Mouse (Mus musculus): ENCODE measurements around the gene Vmn1r158. TPM values are rescaled to one million over a fixed set of nuclear protein-coding genes. Genes with fewer than 3 reads are reported as not detected.
"Not testable (repeated sequence)": the region's sequence is repeated elsewhere in the genome, so short reads cannot be mapped to it uniquely, and the experiment has no call there.

The Vmn1r158 gene
- polyA plus RNA-seq (2015; fragmentation: Nextera tagmentation; extraction: Ambion mirVana) = not detected in 2 replicates

DNA sequence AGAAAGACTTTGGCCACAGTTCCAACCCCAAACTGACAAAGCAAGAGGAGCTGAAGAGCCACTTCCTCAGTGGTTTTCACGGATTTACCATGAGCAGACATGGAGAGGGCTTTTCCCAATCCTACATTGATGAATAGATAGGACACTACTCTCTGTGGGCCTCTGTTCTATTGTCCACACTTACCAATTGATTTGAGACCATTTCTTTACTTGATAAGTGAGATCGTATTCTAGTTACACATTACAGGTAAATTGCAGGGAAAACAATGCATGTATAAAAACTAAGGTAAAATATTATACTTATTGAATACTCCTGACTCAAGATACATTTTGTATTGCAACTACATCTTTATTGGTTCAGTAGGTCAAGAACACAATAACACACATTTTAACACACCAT is at the start of gene Vmn1r158:
Vmn1r158 (minus strand) TSS at position 101 of the 400 bp plus-strand sequence.
- not testable (repeated sequence) for H3K9me3 ChIP-seq (replicated peaks); ATAC-seq (ENCODE audit: low read depth); H3K27me3 ChIP-seq; H3K4me2 ChIP-seq; DNase-seq; H3K9ac ChIP-seq; H3K4me1 ChIP-seq (replicated peaks); H3K4me3 ChIP-seq (replicated peaks); H3K27ac ChIP-seq; H3K36me3 ChIP-seq
- 40% methylated on average over 2 of the region's 2 CpGs for WGBS (ENCODE audit: insufficient replicate concordance)

DNA sequence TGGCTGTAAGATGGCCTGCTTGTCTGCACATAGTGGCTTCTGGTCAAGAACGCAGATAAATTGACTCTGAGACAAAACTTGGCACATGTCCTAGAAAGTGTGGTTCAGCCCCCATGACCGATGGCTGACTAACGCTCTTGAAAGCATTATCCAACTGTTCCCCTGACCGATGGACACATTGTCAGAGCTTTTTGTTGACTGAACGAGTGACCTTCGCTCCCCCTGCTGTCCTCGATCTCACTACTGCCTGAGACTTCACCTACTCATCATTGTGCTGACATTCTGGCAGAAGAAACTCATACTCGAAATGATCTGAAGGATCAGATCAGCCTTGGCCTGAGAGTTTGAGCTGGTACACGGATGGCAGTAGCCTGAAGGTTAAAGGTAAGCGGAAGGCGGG is 14.6 kb downstream of the Vmn1r158 start:
- 71% methylated on average over 7 of the region's 11 CpGs for WGBS (ENCODE audit: insufficient replicate concordance)

DNA sequence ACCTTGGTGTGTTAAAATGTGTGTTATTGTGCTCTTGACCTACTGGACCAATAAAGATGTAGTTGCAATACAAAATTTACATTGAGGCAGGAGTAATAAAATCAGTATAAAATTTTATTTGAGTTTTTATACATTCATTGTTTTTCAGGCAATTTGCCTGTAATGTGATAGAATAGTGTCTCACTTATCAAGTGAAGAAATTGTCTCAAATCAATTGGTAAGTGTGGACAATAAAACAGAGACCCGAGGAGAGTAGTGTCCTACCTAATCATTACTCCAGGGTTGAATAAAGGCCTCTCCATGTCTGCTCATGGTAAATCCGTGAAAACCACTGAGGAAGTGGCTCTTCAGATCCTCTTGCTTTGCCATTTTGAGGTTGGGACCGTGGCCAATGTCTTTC is 29.2 kb downstream of the Vmn1r158 start, which contains the start of gene Vmn1r157:
Vmn1r157 (plus strand) TSS at position 301 of the 400 bp plus-strand sequence.
- 10% methylated on average over 2 of the region's 3 CpGs for WGBS (ENCODE audit: insufficient replicate concordance)
- not testable (repeated sequence) for H3K36me3 ChIP-seq; ATAC-seq (ENCODE audit: low read depth); H3K9me3 ChIP-seq (replicated peaks); DNase-seq; H3K27me3 ChIP-seq; H3K4me3 ChIP-seq (replicated peaks); H3K4me1 ChIP-seq (replicated peaks); H3K4me2 ChIP-seq; H3K9ac ChIP-seq; H3K27ac ChIP-seq

More for the DNA sequence above, 14.6 kb downstream of the Vmn1r158 start:
- not testable (repeated sequence) for H3K4me3 ChIP-seq (replicated peaks); H3K36me3 ChIP-seq; H3K27me3 ChIP-seq; H3K9me3 ChIP-seq (replicated peaks); H3K9ac ChIP-seq; H3K4me2 ChIP-seq; H3K27ac ChIP-seq; H3K4me1 ChIP-seq (replicated peaks); ATAC-seq (ENCODE audit: low read depth); DNase-seq

Other genes with a start within 250 kb of the Vmn1r158 start
- gene Gm4201, start 225.4 kb downstream of the Vmn1r158 start, polyA plus RNA-seq (2015; fragmentation: Nextera tagmentation; extraction: Ambion mirVana) = not detected in 2 replicates
- not detected in 2 replicates for gene Gm4565, start 202.7 kb downstream of the Vmn1r158 start, polyA plus RNA-seq (2015; fragmentation: Nextera tagmentation; extraction: Ambion mirVana)
- gene Vmn1r155, start 132.8 kb downstream of the Vmn1r158 start, polyA plus RNA-seq (2015; fragmentation: Nextera tagmentation; extraction: Ambion mirVana) = not detected in 2 replicates
- gene Gm8693, start 98.5 kb downstream of the Vmn1r158 start, polyA plus RNA-seq (2015; fragmentation: Nextera tagmentation; extraction: Ambion mirVana) = not detected in 2 replicates
- gene Gm4567, start 71.1 kb downstream of the Vmn1r158 start, polyA plus RNA-seq (2015; fragmentation: Nextera tagmentation; extraction: Ambion mirVana) = not detected in 2 replicates
- gene Vmn1r157, start 29.1 kb downstream of the Vmn1r158 start, polyA plus RNA-seq (2015; fragmentation: Nextera tagmentation; extraction: Ambion mirVana) = not detected in 2 replicates
- gene Vmn1r159, start 52.8 kb upstream of the Vmn1r158 start, polyA plus RNA-seq (2015; fragmentation: Nextera tagmentation; extraction: Ambion mirVana) = not detected in 2 replicates
- gene Vmn1r160, start 80.4 kb upstream of the Vmn1r158 start, polyA plus RNA-seq (2015; fragmentation: Nextera tagmentation; extraction: Ambion mirVana) = not detected in 2 replicates
- gene Gm4214, start 193.9 kb upstream of the Vmn1r158 start, polyA plus RNA-seq (2015; fragmentation: Nextera tagmentation; extraction: Ambion mirVana) = not detected in 2 replicates
- not detected in 2 replicates for gene Gm4216, start 229.1 kb upstream of the Vmn1r158 start, polyA plus RNA-seq (2015; fragmentation: Nextera tagmentation; extraction: Ambion mirVana)

Data from liver, embryonic 13.5 days (tissue).